Mouse (Mus musculus) lung, adult 2 months (tissue): ENCODE measurements around the gene Usp29.

Source experiments
- CTCF ChIP-seq: fragments of 200-500 bp; IDR thresholded peaks from 2 replicates; pipeline ENCODE4 v1.5.1; 2011; ENCODE audit warnings: mild to moderate bottlenecking, low read length, control low read depth; ENCODE audit not compliant: insufficient read depth
- POLR2A ChIP-seq: fragments of 200-500 bp; IDR thresholded peaks from 2 replicates; pipeline ENCODE4 v1.6.1; 2011; ENCODE audit warnings: low read depth, mild to moderate bottlenecking, control low read depth, low read length, borderline replicate concordance; ENCODE audit errors: extremely low read depth

GRCm38 (mm10) chr7:6731930-6732329, 1.6 kb downstream of the Usp29 start:
- TF ChIP-seq CTCF (no peak), POLR2A (no peak)
